Mouse (Mus musculus): Measurements from ENCODE around the gene Sox5. TPM values are rescaled to one million over a fixed set of nuclear protein-coding genes. Genes with fewer than 3 reads are reported as not detected.

Gene Sox5
- polyA plus RNA-seq, 1 experiment from 2014 or later = 38.9 TPM

- Histone ChIP-seq H3K36me3 (no peaks in the 10 kb centered on the region), H3K4me2 (no peak overlapping the region), H3K9me3 (no peaks in the 10 kb centered on the region), H3K27ac (replicated peaks) (no peak overlapping the region), H3K4me3 (no peak overlapping the region), H3K4me1 (replicated peaks) (0 out of 2 replicates have a peak, but pooled peaks cover under 1% of the 10 kb centered on the region), H3K9ac (no peak overlapping the region), H3K27me3 (no peaks in the 10 kb centered on the region)
- ATAC-seq (ENCODE audit: low FRiP score, low read depth) = no peak
- 74% methylated on average over 3 of the region's 3 CpGs for WGBS
Observed at GRCm38 (mm10) chr6:143844701-143844970, 937.1 kb downstream of the Sox5 start.

GRCm38 (mm10) chr6:143843933-143844700 lies 937.7 kb downstream of the Sox5 start:
- no peak overlapping the region for H3K4me3 ChIP-seq
- no peak overlapping the region for H3K4me2 ChIP-seq
- no peaks in the 10 kb centered on the region for H3K36me3 ChIP-seq
- no peak overlapping the region for H3K9ac ChIP-seq
- no peak for ATAC-seq (ENCODE audit: low FRiP score, low read depth)
- WGBS = 84% methylated on average over 10 of the region's 10 CpGs
- no peaks in the 10 kb centered on the region; the same call in 1 of the 2 replicates for H3K4me1 ChIP-seq (replicated peaks)
- no peaks in the 10 kb centered on the region for H3K27me3 ChIP-seq
- H3K9me3 ChIP-seq = no peaks in the 10 kb centered on the region
- no peak overlapping the region for H3K27ac ChIP-seq (replicated peaks)

GRCm38 (mm10) chr6:143841954-143842353 lies 939.8 kb downstream of the Sox5 start:
- Histone ChIP-seq H3K9me3 (no peaks in the 10 kb centered on the region), H3K4me1 (replicated peaks) (peaks cover 9% of the 10 kb centered on the region; the same call in 1 of the 2 replicates), H3K4me2 (no peak overlapping the region), H3K27me3 (no peaks in the 10 kb centered on the region), H3K9ac (no peak overlapping the region), H3K4me3 (no peak overlapping the region), H3K36me3 (no peaks in the 10 kb centered on the region), H3K27ac (replicated peaks) (no peak overlapping the region)
- WGBS = 93% methylated on average over 7 of the region's 7 CpGs
- no peak for ATAC-seq (ENCODE audit: low FRiP score, low read depth)

- Histone ChIP-seq H3K4me3 (no peak overlapping the region), H3K36me3 (no peaks in the 10 kb centered on the region), H3K27me3 (no peaks in the 10 kb centered on the region), H3K9ac (no peak overlapping the region), H3K4me2 (no peak overlapping the region), H3K4me1 (replicated peaks) (peaks cover 9% of the 10 kb centered on the region; the same call in 1 of the 2 replicates), H3K27ac (replicated peaks) (no peak overlapping the region), H3K9me3 (no peaks in the 10 kb centered on the region)
- no peak for ATAC-seq (ENCODE audit: low FRiP score, low read depth)
- WGBS = 90% methylated on average over 15 of the region's 15 CpGs
Observed at GRCm38 (mm10) chr6:143841109-143841638, 940.6 kb downstream of the Sox5 start.

- Histone ChIP-seq H3K9ac (no peak overlapping the region), H3K36me3 (no peaks in the 10 kb centered on the region), H3K27ac (replicated peaks) (no peak overlapping the region), H3K27me3 (no peaks in the 10 kb centered on the region), H3K9me3 (no peaks in the 10 kb centered on the region), H3K4me3 (no peak overlapping the region), H3K4me2 (no peak overlapping the region), H3K4me1 (replicated peaks) (peaks cover 9% of the 10 kb centered on the region; the same call in 1 of the 2 replicates)
- 53% methylated on average over 9 of the region's 9 CpGs for WGBS
- ATAC-seq (ENCODE audit: low FRiP score, low read depth) = no peak
Observed at GRCm38 (mm10) chr6:143838384-143839076, 943.2 kb downstream of the Sox5 start.

- Histone ChIP-seq H3K9me3 (no peaks in the 10 kb centered on the region), H3K9ac (no peak overlapping the region), H3K27ac (replicated peaks) (no peak overlapping the region), H3K27me3 (no peaks in the 10 kb centered on the region), H3K4me3 (no peak overlapping the region), H3K36me3 (no peaks in the 10 kb centered on the region), H3K4me2 (no peak overlapping the region), H3K4me1 (replicated peaks) (peaks cover 9% of the 10 kb centered on the region; the same call in 1 of the 2 replicates)
- no peak for ATAC-seq (ENCODE audit: low FRiP score, low read depth)
- 82% methylated on average over 7 of the region's 7 CpGs for WGBS
Observed at GRCm38 (mm10) chr6:143835331-143835730, 946.4 kb downstream of the Sox5 start.

- H3K4me3 ChIP-seq = no peak overlapping the region
- no peaks in the 10 kb centered on the region for H3K36me3 ChIP-seq
- no peaks in the 10 kb centered on the region for H3K9me3 ChIP-seq
- no peaks in the 10 kb centered on the region for H3K27me3 ChIP-seq
- no peak overlapping the region for H3K27ac ChIP-seq (replicated peaks)
- H3K4me1 ChIP-seq (replicated peaks) = peaks cover 8% of the 10 kb centered on the region; the same call in 1 of the 2 replicates
- no peak for ATAC-seq (ENCODE audit: low FRiP score, low read depth)
- WGBS = 95% methylated on average over 3 of the region's 3 CpGs
- H3K9ac ChIP-seq = no peak overlapping the region
- H3K4me2 ChIP-seq = no peak overlapping the region
Observed at GRCm38 (mm10) chr6:143833986-143834385, 947.8 kb downstream of the Sox5 start.

GRCm38 (mm10) chr6:143833182-143833558 lies 948.6 kb downstream of the Sox5 start:
- Histone ChIP-seq H3K4me2 (no peak overlapping the region), H3K27me3 (no peaks in the 10 kb centered on the region), H3K36me3 (no peaks in the 10 kb centered on the region), H3K4me1 (replicated peaks) (peaks cover under 1% of the 10 kb centered on the region; the same call in 1 of the 2 replicates), H3K27ac (replicated peaks) (no peak overlapping the region), H3K9ac (no peak overlapping the region), H3K9me3 (no peaks in the 10 kb centered on the region), H3K4me3 (no peak overlapping the region)
- WGBS = 90% methylated on average over 23 of the region's 23 CpGs
- no peak for ATAC-seq (ENCODE audit: low FRiP score, low read depth)

GRCm38 (mm10) chr6:143832483-143833181 lies 949.1 kb downstream of the Sox5 start:
- Histone ChIP-seq H3K4me1 (replicated peaks) (no peaks in the 10 kb centered on the region), H3K9ac (no peak overlapping the region), H3K27me3 (no peaks in the 10 kb centered on the region), H3K36me3 (no peaks in the 10 kb centered on the region), H3K27ac (replicated peaks) (no peak overlapping the region), H3K4me3 (no peak overlapping the region), H3K4me2 (no peak overlapping the region), H3K9me3 (no peaks in the 10 kb centered on the region)
- WGBS = 88% methylated on average over 12 of the region's 12 CpGs
- ATAC-seq (ENCODE audit: low FRiP score, low read depth) = no peak

- H3K27ac ChIP-seq (replicated peaks) = no peak overlapping the region
- no peaks in the 10 kb centered on the region for H3K4me1 ChIP-seq (replicated peaks)
- no peak for ATAC-seq (ENCODE audit: low FRiP score, low read depth)
- H3K4me3 ChIP-seq = no peak overlapping the region
- WGBS = 86% methylated on average over 4 of the region's 4 CpGs
- H3K27me3 ChIP-seq = no peaks in the 10 kb centered on the region
- no peak overlapping the region for H3K9ac ChIP-seq
- H3K4me2 ChIP-seq = no peak overlapping the region
- no peaks in the 10 kb centered on the region for H3K36me3 ChIP-seq
- no peaks in the 10 kb centered on the region for H3K9me3 ChIP-seq
Observed at GRCm38 (mm10) chr6:143831246-143831645, 950.5 kb downstream of the Sox5 start.

GRCm38 (mm10) chr6:143830131-143830530 lies 951.6 kb downstream of the Sox5 start:
- no peaks in the 10 kb centered on the region for H3K27me3 ChIP-seq
- H3K36me3 ChIP-seq = no peaks in the 10 kb centered on the region
- no peak overlapping the region for H3K27ac ChIP-seq (replicated peaks)
- H3K4me1 ChIP-seq (replicated peaks) = no peaks in the 10 kb centered on the region
- no peak overlapping the region for H3K4me2 ChIP-seq
- H3K9me3 ChIP-seq = no peaks in the 10 kb centered on the region
- no peak overlapping the region for H3K9ac ChIP-seq
- no peak overlapping the region for H3K4me3 ChIP-seq
- ATAC-seq (ENCODE audit: low FRiP score, low read depth) = no peak
- WGBS = 93% methylated on average over 2 of the region's 2 CpGs

GRCm38 (mm10) chr6:143826786-143827185 lies 955.0 kb downstream of the Sox5 start:
- 82% methylated on average over 5 of the region's 5 CpGs for WGBS
- H3K4me3 ChIP-seq = no peak overlapping the region
- no peak overlapping the region for H3K4me2 ChIP-seq
- no peaks in the 10 kb centered on the region for H3K9me3 ChIP-seq
- no peaks in the 10 kb centered on the region for H3K27me3 ChIP-seq
- H3K4me1 ChIP-seq (replicated peaks) = no peaks in the 10 kb centered on the region
- H3K9ac ChIP-seq = no peak overlapping the region
- H3K36me3 ChIP-seq = no peaks in the 10 kb centered on the region
- H3K27ac ChIP-seq (replicated peaks) = no peak overlapping the region
- ATAC-seq (ENCODE audit: low FRiP score, low read depth) = no peak

Data from hindbrain, embryonic 15.5 days (tissue).